Mouse (Mus musculus) embryo, embryonic 9.5 days (tissue): ENCODE data around the gene Dmgdh.

Experiments used
- DNase-seq: peaks from one replicate; pipeline ENCODE4 v3.0.0-alpha.2; 2017; ENCODE audit errors: extremely low spot score

The Dmgdh gene

GRCm38 (mm10) chr13:93674131-93674561 lies at the start of gene Dmgdh, which contains the start of gene Bhmt2:
TSS of gene Dmgdh (plus strand) at chr13:93674433.
TSS of gene Bhmt2 (minus strand) at chr13:93674302.
- DNase-seq, result peak; percentile 19

- no peak for DNase-seq
Measured at GRCm38 (mm10) chr13:93628861-93629260, 45.4 kb upstream of the Dmgdh start.

GRCm38 (mm10) chr13:93630941-93631705 lies 43.1 kb upstream of the Dmgdh start:
- DNase-seq, result no peak

GRCm38 (mm10) chr13:93632927-93633326 lies 41.3 kb upstream of the Dmgdh start:
- no peak for DNase-seq

- DNase-seq, result no peak
Measured at GRCm38 (mm10) chr13:93636561-93636960, 37.7 kb upstream of the Dmgdh start.

- no peak for DNase-seq
Measured at GRCm38 (mm10) chr13:93637282-93638245, 36.7 kb upstream of the Dmgdh start, which contains the start of gene Bhmt. TSS of gene Bhmt (minus strand) at chr13:93637961.

- DNase-seq, result no peak
Measured at GRCm38 (mm10) chr13:93639636-93640035, 34.6 kb upstream of the Dmgdh start.

GRCm38 (mm10) chr13:93648387-93649130 lies 25.7 kb upstream of the Dmgdh start:
- no peak for DNase-seq

GRCm38 (mm10) chr13:93653382-93653781 lies 20.9 kb upstream of the Dmgdh start:
- DNase-seq, result no peak

GRCm38 (mm10) chr13:93657941-93658340 lies 16.3 kb upstream of the Dmgdh start:
- no peak for DNase-seq

- DNase-seq, result no peak
Measured at GRCm38 (mm10) chr13:93667586-93667985, 6.6 kb upstream of the Dmgdh start.

- DNase-seq, result no peak
Measured at GRCm38 (mm10) chr13:93672371-93672770, 1.9 kb upstream of the Dmgdh start.

GRCm38 (mm10) chr13:93673296-93673695 lies 937 bp upstream of the Dmgdh start:
- no peak for DNase-seq

GRCm38 (mm10) chr13:93676864-93677263 lies 2.6 kb downstream of the Dmgdh start:
- no peak for DNase-seq

- DNase-seq, result no peak
Measured at GRCm38 (mm10) chr13:93683336-93683735, 9.1 kb downstream of the Dmgdh start.

GRCm38 (mm10) chr13:93685226-93685625 lies 11.0 kb downstream of the Dmgdh start:
- no peak for DNase-seq

GRCm38 (mm10) chr13:93687321-93687720 lies 13.1 kb downstream of the Dmgdh start:
- peak; percentile 36 for DNase-seq

- no peak for DNase-seq
Measured at GRCm38 (mm10) chr13:93689566-93689965, 15.3 kb downstream of the Dmgdh start.

GRCm38 (mm10) chr13:93690821-93691220 lies 16.6 kb downstream of the Dmgdh start:
- no peak for DNase-seq

- DNase-seq, result no peak
Measured at GRCm38 (mm10) chr13:93698866-93699265, 24.6 kb downstream of the Dmgdh start.

GRCm38 (mm10) chr13:93705697-93706096 lies 31.5 kb downstream of the Dmgdh start:
- DNase-seq, result no peak

GRCm38 (mm10) chr13:93707271-93707670 lies 33.0 kb downstream of the Dmgdh start:
- no peak for DNase-seq
